Mouse (Mus musculus) liver, embryonic 14.5 days (tissue): ENCODE data around the gene Gsta2.
"Not testable (repeated sequence)": the region's sequence is repeated elsewhere in the genome, so short reads cannot be mapped to it uniquely, and the experiment has no call there.

Source experiments
- CTCF ChIP-seq: IDR thresholded peaks from 2 replicates; pipeline ENCODE4 v1.5.1; 2016; ENCODE audit warnings: antibody characterized with exemption, low read depth, control low read depth
- EP300 ChIP-seq: IDR thresholded peaks from 2 replicates; pipeline ENCODE4 v1.6.1; 2016; ENCODE audit warnings: antibody characterized with exemption, low read depth

GRCm38 (mm10) chr9:78308122-78308521 lies 47.5 kb downstream of the Gsta2 start:
- TF ChIP-seq EP300, CTCF: not testable (repeated sequence)
